Mouse (Mus musculus): ENCODE results near the gene Erbb2.

- TF ChIP-seq CTCF (IDR thresholded peaks at IDR 0.05; ENCODE audit: borderline replicate concordance, insufficient read depth, low read depth, low read length) (no peak), POLR2A (IDR thresholded peaks at IDR 0.05; ENCODE audit: borderline replicate concordance, insufficient read depth, low read length) (no peak)
These were observed 37.1 kb downstream of the Erbb2 start for GRCm38 (mm10) chr11:98449419-98449818.

Data from cerebellum, adult 2 months (tissue).